Mouse (Mus musculus) B cell, adult (primary cell): ENCODE measurements around the gene Polm. TPM values are rescaled to one million over a fixed set of nuclear protein-coding genes. Genes with fewer than 3 reads are reported as not detected.

Experiments used
- total RNA-seq: library from RNA; stranded (reverse); gene quantifications from 4 replicates; pipeline ENCODE4 v1.2.4, GENCODE M21; 2023; ENCODE audit not compliant: inconsistent age

Polm gene
- 102 to 110 TPM (median 106 TPM) in 4 replicates for total RNA-seq

GRCm38 (mm10) chr11:5837251-5838246, at the start of gene Polm:
Polm (minus strand) TSS chr11:5838016.

GRCm38 (mm10) chr11:5877921-5878526, 40.2 kb upstream of the Polm start, which contains the start of gene Pold2:
Pold2 (minus strand) TSS chr11:5878292.

GRCm38 (mm10) chr11:5861678-5862393, 24.0 kb upstream of the Polm start, which contains the start of gene Aebp1:
Aebp1 (plus strand) TSS chr11:5861947.

GRCm38 (mm10) chr11:5803551-5803981, 34.2 kb downstream of the Polm start, which contains the start of gene Pgam2:
Pgam2 (minus strand) TSS chr11:5803733.

GRCm38 (mm10) chr11:5788056-5789014, 49.5 kb downstream of the Polm start, which contains the start of gene Dbnl:
Dbnl (plus strand) TSS chr11:5788488.

Other genes with a start within 250 kb of the Polm start
- gene Mrps24, start 122.3 kb downstream of the Polm start, total RNA-seq: 51.6 to 60.5 TPM (median 54.9 TPM) in 4 replicates
- gene Urgcp, start 75.6 kb downstream of the Polm start, total RNA-seq: 20.7 to 34.7 TPM (median 24.7 TPM) in 4 replicates
- 174 to 196 TPM (median 183 TPM) in 4 replicates for gene Dbnl, start 49.5 kb downstream of the Polm start, total RNA-seq
- not detected in 4 replicates for gene Pgam2, start 34.3 kb downstream of the Polm start, total RNA-seq
- gene Aebp1, start 23.9 kb upstream of the Polm start, total RNA-seq: 0.12 to 0.42 TPM (median 0.23 TPM) in 4 replicates
- gene Pold2, start 40.3 kb upstream of the Polm start, total RNA-seq: 41.6 to 48.6 TPM (median 44.8 TPM) in 4 replicates
- not detected in 4 replicates for gene Myl7, start 60.8 kb upstream of the Polm start, total RNA-seq
- not detected in 4 replicates for gene Gck, start 112.1 kb upstream of the Polm start, total RNA-seq
- 62.4 to 71.8 TPM (median 67.9 TPM) in 4 replicates for gene Ykt6, start 117.7 kb upstream of the Polm start, total RNA-seq
- 0.39 to 0.75 TPM (median 0.65 TPM) in 4 replicates for gene Camk2b, start 228.3 kb upstream of the Polm start, total RNA-seq